Mouse (Mus musculus): ENCODE data around the gene Nlrp1a.

Gene Nlrp1a

DNA sequence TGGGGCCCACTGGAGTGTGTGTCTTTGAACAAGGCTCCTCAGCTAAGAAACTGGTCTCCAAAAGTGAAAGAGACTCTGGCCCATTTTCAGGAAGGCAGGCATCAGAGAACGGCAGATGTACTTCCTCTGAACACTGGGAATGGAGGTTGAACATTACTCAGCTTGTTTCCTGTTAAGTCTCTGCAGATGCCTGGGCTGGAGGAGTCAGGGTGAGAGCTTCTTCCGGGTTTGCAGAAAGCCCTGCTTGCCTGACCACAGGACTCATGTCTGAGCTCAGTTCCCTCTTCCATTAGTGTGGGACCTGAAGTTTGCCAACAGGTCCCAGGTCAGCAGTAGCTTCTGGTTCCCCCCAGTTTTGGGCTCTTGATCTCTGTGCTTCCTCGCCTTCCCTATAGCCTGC lies at the start of gene Nlrp1a:
Nlrp1a (minus strand) TSS at position 44 of the 400 bp plus-strand sequence.
- no peak for TF ChIP-seq GATA4 (IDR thresholded peaks at IDR 0.05; ENCODE audit: insufficient replicate concordance, low read length)

GRCm38 (mm10) chr11:71169633-71170032 lies 25.1 kb upstream of the Nlrp1a start:
- TF ChIP-seq GATA4 (IDR thresholded peaks at IDR 0.05; ENCODE audit: insufficient replicate concordance, low read length) = no peak

- TF ChIP-seq GATA4 (IDR thresholded peaks at IDR 0.05; ENCODE audit: insufficient replicate concordance, low read length) = no peak
Measured at GRCm38 (mm10) chr11:71164139-71164538, 19.6 kb upstream of the Nlrp1a start.

DNA sequence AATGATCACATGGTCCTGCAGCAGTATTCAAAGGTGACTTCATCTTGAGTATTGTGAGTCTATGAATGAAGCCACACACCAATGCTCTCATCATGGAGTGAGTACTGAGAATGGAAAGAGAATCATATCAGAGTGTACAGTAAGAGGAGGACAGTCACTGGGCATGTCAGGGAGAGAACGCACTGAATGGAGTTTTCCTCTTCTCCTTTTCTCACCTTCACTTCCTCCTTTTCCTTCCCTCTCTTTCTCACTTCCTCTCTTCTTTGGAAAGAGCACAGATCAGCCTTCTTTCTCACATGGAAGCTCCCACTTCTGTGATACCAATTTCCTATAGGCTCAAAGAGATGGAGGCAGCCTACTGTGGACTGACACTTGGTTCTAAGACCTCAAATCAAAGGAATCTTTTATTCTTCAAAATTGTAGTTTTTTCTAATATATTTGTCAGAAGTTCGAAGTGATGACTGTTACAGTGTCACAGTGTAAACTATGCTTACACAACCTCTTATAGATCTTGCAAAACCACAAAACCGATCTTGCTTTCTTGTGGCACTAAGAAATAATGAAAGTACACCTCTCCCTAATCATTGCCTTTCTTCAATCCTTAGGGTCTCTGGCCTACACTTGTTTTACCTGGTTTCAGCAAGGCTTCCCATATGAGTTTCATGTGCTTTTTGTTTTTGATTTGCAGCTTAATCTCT lies 15.1 kb upstream of the Nlrp1a start:
- TF ChIP-seq GATA4 (IDR thresholded peaks at IDR 0.05; ENCODE audit: insufficient replicate concordance, low read length) = no peak

DNA sequence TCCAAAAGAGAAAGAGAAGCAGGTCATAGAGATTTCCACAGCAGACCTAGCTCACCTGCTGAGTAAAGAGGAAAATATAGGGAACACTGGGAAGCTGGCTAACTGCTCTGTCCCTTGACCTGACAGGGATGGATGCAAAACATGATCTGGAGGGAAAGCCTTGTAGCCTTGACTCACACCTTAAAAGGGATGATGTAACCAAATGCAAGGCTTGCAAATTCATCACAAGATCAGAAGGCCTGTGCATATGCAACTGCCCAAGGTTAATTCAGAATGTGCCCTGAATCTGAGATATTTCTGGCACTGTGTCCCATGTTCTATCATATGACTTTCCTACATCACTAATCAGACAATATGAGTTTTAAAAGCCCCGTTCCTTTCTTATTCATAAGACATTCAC lies 10.8 kb upstream of the Nlrp1a start:
- no peak for TF ChIP-seq GATA4 (IDR thresholded peaks at IDR 0.05; ENCODE audit: insufficient replicate concordance, low read length)

DNA sequence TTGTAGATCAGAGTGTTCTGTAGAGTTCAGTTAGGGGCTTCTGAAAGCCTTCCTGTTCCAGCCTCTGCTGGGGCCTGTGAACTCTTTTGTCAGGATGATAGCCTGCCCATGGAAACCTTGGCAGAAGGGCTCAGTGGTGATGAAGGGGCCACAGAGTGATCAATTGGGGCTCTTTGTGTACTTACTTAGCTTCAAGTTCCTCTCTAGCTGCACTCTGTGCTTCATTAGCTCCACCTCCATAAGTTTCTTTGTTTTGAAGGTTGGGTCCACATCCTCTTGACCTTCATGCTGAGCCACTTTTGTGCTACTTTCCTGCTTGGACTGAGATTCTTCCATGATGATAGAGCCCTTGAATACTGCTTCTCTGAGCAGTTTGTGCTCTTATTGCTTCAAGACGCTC lies 2.5 kb downstream of the Nlrp1a start:
- no peak for TF ChIP-seq GATA4 (IDR thresholded peaks at IDR 0.05; ENCODE audit: insufficient replicate concordance, low read length)

DNA sequence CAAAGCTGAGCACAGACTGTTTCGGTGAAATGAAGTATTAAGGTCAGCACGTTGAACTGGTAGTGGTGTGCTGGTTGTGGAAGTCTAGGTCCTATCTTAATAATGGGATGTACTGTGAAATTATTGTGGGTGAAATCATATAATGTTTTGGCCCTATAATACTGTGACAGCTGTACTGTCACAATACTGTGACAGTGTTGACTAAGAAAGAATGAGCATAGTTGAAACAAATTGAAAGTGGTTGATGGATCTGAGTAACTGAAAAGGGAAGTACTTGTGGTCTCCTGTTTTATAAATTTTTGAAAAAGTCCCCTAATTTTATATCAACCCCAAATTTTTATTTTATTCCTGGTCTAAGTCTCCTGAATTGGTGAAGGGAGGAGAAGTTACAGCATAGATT lies 37.4 kb downstream of the Nlrp1a start:
- TF ChIP-seq GATA4 (IDR thresholded peaks at IDR 0.05; ENCODE audit: insufficient replicate concordance, low read length) = no peak

- TF ChIP-seq GATA4 (IDR thresholded peaks at IDR 0.05; ENCODE audit: insufficient replicate concordance, low read length) = no peak
Measured at GRCm38 (mm10) chr11:71106261-71107021, 38.1 kb downstream of the Nlrp1a start.

- TF ChIP-seq GATA4 (IDR thresholded peaks at IDR 0.05; ENCODE audit: insufficient replicate concordance, low read length) = no peak
Measured at GRCm38 (mm10) chr11:71103931-71104330, 40.6 kb downstream of the Nlrp1a start.

- no peak for TF ChIP-seq GATA4 (IDR thresholded peaks at IDR 0.05; ENCODE audit: insufficient replicate concordance, low read length)
Measured at GRCm38 (mm10) chr11:71076342-71076741, 68.2 kb downstream of the Nlrp1a start.

- TF ChIP-seq GATA4 (IDR thresholded peaks at IDR 0.05; ENCODE audit: insufficient replicate concordance, low read length) = no peak
Measured at GRCm38 (mm10) chr11:71052554-71052953, 92.0 kb downstream of the Nlrp1a start.

All from liver, adult (tissue).